Mouse (Mus musculus) heart, adult 2 months (tissue): ENCODE data around the gene Tut1. TPM values are rescaled to one million over a fixed set of nuclear protein-coding genes. Genes with fewer than 3 reads are reported as not detected.
A peak's percentile ranks its signal among the peaks of the same experiment; 100 is the strongest.

Experiments used
- DNase-seq, 2 experiments: peaks; one replicate each; pipeline ENCODE4 v3.0.0; 2021
- H3K27ac ChIP-seq: fragments of 200-600 bp; 2 replicates; pipeline ENCODE4 v1.8.1; 2022
- H3K27me3 ChIP-seq: fragments of 200-500 bp; 2 replicates; pipeline ENCODE4 v1.6.1; 2012; ENCODE audit warnings: mild to moderate bottlenecking, low read length, inconsistent platforms, mixed read lengths; ENCODE audit not compliant: control insufficient read depth, insufficient read depth
- H3K36me3 ChIP-seq: fragments of 200-500 bp; 2 replicates; pipeline ENCODE4 v1.6.1; 2012; ENCODE audit warnings: low read length, inconsistent platforms; ENCODE audit not compliant: control insufficient read depth, insufficient read depth
- H3K4me1 ChIP-seq: fragments of 200-500 bp; 2 replicates; pipeline ENCODE4 v1.6.1; 2011; ENCODE audit warnings: low read length; ENCODE audit not compliant: control insufficient read depth, insufficient read depth
- H3K4me3 ChIP-seq: fragments of 200-600 bp; 2 replicates; pipeline ENCODE4 v1.8.1; 2022
- H3K79me2 ChIP-seq: fragments of 200-500 bp; replicated peaks from 2 replicates; pipeline ENCODE4 v1.6.1; 2012; ENCODE audit warnings: mild to moderate bottlenecking, inconsistent platforms, low read length, moderate library complexity, mixed read lengths; ENCODE audit not compliant: control insufficient read depth, insufficient read depth
- H3K9ac ChIP-seq: fragments of 200-500 bp; 2 replicates; pipeline ENCODE4 v1.6.1; 2012; ENCODE audit warnings: low read depth, mild to moderate bottlenecking, control low read depth, inconsistent platforms, low read length, mixed read lengths
- CTCF ChIP-seq: fragments of 200-600 bp; IDR thresholded peaks from 2 replicates; pipeline ENCODE4 v1.8.1; 2022; ENCODE audit warnings: antibody characterized with exemption, mild to moderate bottlenecking, moderate library complexity
- EP300 ChIP-seq: fragments of 200-500 bp; IDR thresholded peaks from 2 replicates; pipeline ENCODE4 v1.6.1; 2011; ENCODE audit warnings: low read depth, low read length, control low read depth; ENCODE audit not compliant: insufficient read depth
- POLR2A ChIP-seq: fragments of 200-500 bp; IDR thresholded peaks from 2 replicates; pipeline ENCODE4 v1.6.1; 2011; ENCODE audit warnings: mild to moderate bottlenecking, low read depth, low read length, control low read depth; ENCODE audit not compliant: insufficient read depth
- WGBS: fragments of 180-500 bp; shearing (Covaris S2); methylation state at CpG from one replicate; pipeline ENCODE4 v1.1.7; 2018; 5-methylcytosine and 5-hydroxymethylcytosine counted together
- intact Hi-C: fragments of 180-260 bp; cut with DNase I; formaldehyde crosslinking; loops from one replicate; pipeline ENCODE4 v1.15.1; 2025
- polyA plus RNA-seq: library from polyadenylated mRNA; depleted of rRNA; stranded (reverse); fragments of >200 nt; gene quantifications from 2 replicates; pipeline ENCODE4 v1.2.3, GENCODE M21; 2012
- total RNA-seq, 2 experiments: library from RNA; stranded (reverse); gene quantifications; 2 replicates each; pipeline ENCODE4 v1.2.3; 2021

Tut1 gene
- total and polyA plus RNA-seq, 3 experiments = 7.2 to 9.4 (median 8.5) TPM

DNA sequence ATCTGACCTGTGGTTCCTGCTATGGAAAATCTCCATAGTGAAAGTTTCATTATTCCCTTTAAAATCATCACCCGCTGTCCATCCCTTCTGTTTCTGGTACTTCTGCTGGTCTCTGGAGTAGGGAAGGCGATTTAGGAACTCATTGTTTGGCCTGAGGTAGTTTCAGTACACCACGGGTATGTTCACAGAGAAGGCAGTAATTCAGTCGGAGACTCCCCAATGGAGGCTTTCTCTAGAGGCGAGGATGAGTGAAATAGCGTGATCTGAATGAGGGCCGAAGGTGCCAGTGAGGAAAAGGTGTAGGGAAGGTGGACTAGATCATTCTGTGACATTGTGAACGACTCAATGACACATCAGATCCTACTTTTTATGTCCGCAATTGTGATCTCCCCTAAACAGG is 524 bp downstream of the Tut1 start:
- Histone ChIP-seq H3K27me3 (no peaks in the 10 kb centered on the region), H3K79me2 (peaks cover 3% of the 10 kb centered on the region; the same call in 1 of the 2 replicates), H3K9ac (peak overlapping the region; percentile 42; the same call in 1 of the 2 replicates), H3K27ac (peak overlapping the region; percentile 75), H3K4me1 (peaks cover 4% of the 10 kb centered on the region), H3K36me3 (no peaks in the 10 kb centered on the region), H3K4me3 (peak overlapping the region; percentile 95)
- intact Hi-C loops = loop anchor here (5.0 kb wide), 1 partner anchor 57 kb away; the partner anchor contains the start of gene Ganab
- WGBS = 8% methylated on average over 9 of the region's 9 CpGs
- DNase-seq = no peak
- TF ChIP-seq EP300 (no peak), CTCF (no peak), POLR2A (no peak)

DNA sequence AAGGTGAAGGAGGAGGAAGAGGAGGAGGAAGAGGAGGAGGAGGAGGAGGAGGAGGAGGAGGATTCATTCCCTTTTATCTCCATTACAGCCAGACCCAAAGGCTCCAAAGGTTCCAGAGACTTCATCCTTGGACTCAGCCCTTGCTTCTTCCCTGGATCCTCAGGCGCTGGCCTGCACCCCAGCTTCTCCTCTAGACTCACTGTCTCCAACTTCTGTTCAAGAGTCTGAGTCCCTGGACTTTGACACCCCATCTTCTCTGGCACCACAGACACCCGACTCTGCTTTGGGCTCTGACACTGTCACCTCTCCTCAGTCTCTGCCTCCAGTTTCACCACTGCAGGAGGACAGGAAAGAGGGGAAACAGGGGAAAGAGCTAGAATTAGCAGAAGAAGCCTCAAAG is 8.6 kb downstream of the Tut1 start:
- Histone ChIP-seq H3K27me3 (no peaks in the 10 kb centered on the region), H3K36me3 (no peaks in the 10 kb centered on the region), H3K4me3 (no peak overlapping the region), H3K4me1 (peaks cover 3% of the 10 kb centered on the region), H3K27ac (no peak overlapping the region), H3K79me2 (no peaks in the 10 kb centered on the region), H3K9ac (no peak overlapping the region)
- intact Hi-C loops = no loop called here
- 85% methylated on average over 2 of the region's 2 CpGs for WGBS
- TF ChIP-seq POLR2A (no peak), EP300 (no peak), CTCF (no peak)
- DNase-seq = no peak

DNA sequence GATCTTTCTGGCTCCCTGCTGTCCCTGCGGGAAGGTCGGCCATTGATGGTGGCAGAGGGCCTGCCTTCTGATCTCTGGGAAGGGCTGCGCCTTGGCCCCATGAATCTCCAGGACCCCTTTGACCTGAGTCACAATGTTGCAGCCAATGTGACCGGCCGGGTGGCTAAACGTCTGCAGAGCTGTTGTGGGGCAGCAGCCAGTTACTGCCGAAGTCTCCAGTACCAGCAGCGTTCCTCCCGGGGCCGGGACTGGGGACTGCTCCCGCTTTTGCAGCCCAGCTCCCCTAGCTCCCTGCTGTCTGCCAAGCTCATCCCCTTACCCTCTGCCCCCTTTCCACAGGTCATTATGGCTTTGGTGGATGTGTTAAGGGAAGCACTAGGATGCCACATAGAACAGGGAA is 11.4 kb downstream of the Tut1 start:
- no peak overlapping the region for H3K9ac ChIP-seq
- WGBS = 85% methylated on average over 11 of the region's 11 CpGs
- H3K27ac ChIP-seq = no peak overlapping the region
- no peaks in the 10 kb centered on the region for H3K79me2 ChIP-seq
- TF ChIP-seq EP300 = no peak
- TF ChIP-seq CTCF = no peak
- TF ChIP-seq POLR2A = no peak
- peaks cover 5% of the 10 kb centered on the region for H3K4me1 ChIP-seq
- peaks cover 5% of the 10 kb centered on the region; the same call in 1 of the 2 replicates for H3K36me3 ChIP-seq
- DNase-seq = no peak
- no peaks in the 10 kb centered on the region for H3K27me3 ChIP-seq
- intact Hi-C loops = loop anchor here (5.0 kb wide), 1 partner anchor 93 kb away; the partner anchor contains the start of gene Ubxn1
- H3K4me3 ChIP-seq = no peak overlapping the region

- peaks cover 6% of the 10 kb centered on the region; the same call in 1 of the 2 replicates for H3K36me3 ChIP-seq
Observed at GRCm38 (mm10) chr19:8965771-8966170, 12.1 kb downstream of the Tut1 start.

DNA sequence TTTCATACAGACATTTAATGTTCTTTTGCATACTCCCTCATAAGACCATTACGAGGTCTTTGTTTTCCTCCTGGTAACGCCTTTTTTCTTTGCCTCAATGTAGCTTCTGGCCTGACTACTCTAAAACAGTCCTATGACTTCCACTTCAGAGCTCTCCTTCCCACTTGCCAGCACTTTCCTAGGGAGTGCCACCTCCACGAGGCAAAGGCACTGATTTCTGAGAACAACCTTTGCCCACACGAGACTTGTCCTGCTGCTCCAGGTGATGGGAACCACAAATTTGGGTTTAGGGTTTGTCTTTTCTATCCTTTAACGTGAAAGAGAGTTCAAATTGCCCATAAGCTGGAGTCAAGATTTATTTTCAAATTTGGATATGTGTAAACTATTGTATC is 12.5 kb downstream of the Tut1 start:
- Histone ChIP-seq H3K27ac (peak overlapping the region; percentile 96), H3K27me3 (no peaks in the 10 kb centered on the region), H3K4me1 (peaks cover 5% of the 10 kb centered on the region), H3K79me2 (no peaks in the 10 kb centered on the region), H3K9ac (peak overlapping the region; percentile 76), H3K4me3 (peak overlapping the region; percentile 76), H3K36me3 (peaks cover 8% of the 10 kb centered on the region; the same call in 1 of the 2 replicates)
- DNase-seq = no peak
- WGBS = 17% methylated on average over 5 of the region's 5 CpGs
- intact Hi-C loops = loop anchor here (5.0 kb wide), 1 partner anchor 94 kb away; the partner anchor contains the start of gene Ubxn1
- TF ChIP-seq CTCF (no peak), POLR2A (no peak), EP300 (no peak)

More at GRCm38 (mm10) chr19:8965771-8966170, 12.1 kb downstream of the Tut1 start:
- 55% methylated on average over 8 of the region's 8 CpGs for WGBS
- peak overlapping the region; percentile 96 for H3K27ac ChIP-seq
- peak overlapping the region; percentile 76 for H3K4me3 ChIP-seq
- TF ChIP-seq CTCF (no peak), POLR2A (no peak), EP300 (no peak)
- H3K9ac ChIP-seq = peak overlapping the region; percentile 12; the same call in 1 of the 2 replicates
- intact Hi-C loops = loop anchor here (5.0 kb wide), 1 partner anchor 93 kb away; the partner anchor contains the start of gene Ubxn1
- peak; percentile 24 to 38 for DNase-seq
- peaks cover 5% of the 10 kb centered on the region for H3K4me1 ChIP-seq
- no peaks in the 10 kb centered on the region for H3K79me2 ChIP-seq
- no peaks in the 10 kb centered on the region for H3K27me3 ChIP-seq

- under 1% methylated on average over 52 of the region's 52 CpGs for WGBS
- no peaks in the 10 kb centered on the region for H3K27me3 ChIP-seq
- intact Hi-C loops = loop anchor here (5.0 kb wide), 1 partner anchor 94 kb away; the partner anchor contains the start of gene Ubxn1
- peaks cover 5% of the 10 kb centered on the region for H3K4me1 ChIP-seq
- peak; percentile 96 to 100 for DNase-seq
- no peaks in the 10 kb centered on the region for H3K79me2 ChIP-seq
- peaks cover 8% of the 10 kb centered on the region; the same call in 1 of the 2 replicates for H3K36me3 ChIP-seq
- peak within 1 kb of the TSS; percentile 82 for H3K4me3 ChIP-seq
- H3K27ac ChIP-seq = peak within 1 kb of the TSS; percentile 96
- H3K9ac ChIP-seq = peak within 1 kb of the TSS; percentile 79
- TF ChIP-seq CTCF (no peak), POLR2A (peak; percentile 88), EP300 (peak; percentile 53)
Observed at GRCm38 (mm10) chr19:8966590-8967372, 13.1 kb downstream of the Tut1 start, which contains the start of gene Eef1g. Eef1g (plus strand) TSS chr19:8967041.
